Mouse (Mus musculus) urinary bladder, postnatal 25 days (tissue): Measurements from ENCODE around the gene She.

Experiments used
- DNase-seq: peaks from one replicate; pipeline ENCODE4 v3.0.0; 2022; ENCODE audit warnings: low spot score

She gene

DNA sequence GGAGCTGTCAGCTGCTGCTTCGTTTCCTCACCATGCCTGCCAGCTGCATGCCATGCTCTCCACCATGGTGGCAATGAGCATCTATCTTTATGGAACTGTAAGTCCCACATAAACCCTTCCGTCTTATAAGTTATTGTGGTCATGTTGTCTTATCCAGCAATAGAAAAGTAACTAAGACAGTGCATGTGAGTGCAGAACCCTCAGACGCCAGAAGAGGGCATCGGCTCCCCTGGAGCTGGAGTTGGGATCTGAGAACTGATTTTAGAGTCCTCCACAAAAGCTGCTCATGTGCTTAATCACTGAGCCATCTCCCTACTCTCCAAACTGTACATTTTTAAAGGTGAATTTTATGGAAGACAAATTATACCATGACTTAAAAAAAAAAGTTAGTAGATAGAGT is 14.1 kb upstream of the She start:
- DNase-seq = peak; percentile 38

DNA sequence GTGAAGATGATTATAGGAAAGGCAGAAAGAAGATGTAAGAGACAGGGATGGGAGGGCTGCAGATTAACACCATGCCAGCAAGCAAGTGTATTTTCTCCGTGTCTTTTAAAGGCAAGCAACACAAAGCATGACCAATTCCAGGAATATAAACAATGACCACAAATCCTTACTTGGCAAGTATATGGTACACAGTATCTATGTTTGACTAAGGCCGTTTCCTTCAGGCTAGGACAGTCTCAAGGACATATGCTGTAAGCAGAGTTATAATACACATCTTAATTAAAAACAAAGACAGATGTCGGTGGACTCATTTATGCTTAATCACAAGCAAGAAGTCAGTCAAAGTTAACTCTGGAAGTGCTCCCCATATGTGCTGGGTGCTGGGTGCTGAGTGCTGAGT is 12.6 kb upstream of the She start:
- no peak for DNase-seq

- no peak for DNase-seq
Measured at GRCm38 (mm10) chr3:89819897-89820296, 11.3 kb upstream of the She start.

GRCm38 (mm10) chr3:89820311-89821095 is 10.7 kb upstream of the She start:
- DNase-seq = no peak

GRCm38 (mm10) chr3:89821096-89821513 is 10.1 kb upstream of the She start:
- DNase-seq = no peak

DNA sequence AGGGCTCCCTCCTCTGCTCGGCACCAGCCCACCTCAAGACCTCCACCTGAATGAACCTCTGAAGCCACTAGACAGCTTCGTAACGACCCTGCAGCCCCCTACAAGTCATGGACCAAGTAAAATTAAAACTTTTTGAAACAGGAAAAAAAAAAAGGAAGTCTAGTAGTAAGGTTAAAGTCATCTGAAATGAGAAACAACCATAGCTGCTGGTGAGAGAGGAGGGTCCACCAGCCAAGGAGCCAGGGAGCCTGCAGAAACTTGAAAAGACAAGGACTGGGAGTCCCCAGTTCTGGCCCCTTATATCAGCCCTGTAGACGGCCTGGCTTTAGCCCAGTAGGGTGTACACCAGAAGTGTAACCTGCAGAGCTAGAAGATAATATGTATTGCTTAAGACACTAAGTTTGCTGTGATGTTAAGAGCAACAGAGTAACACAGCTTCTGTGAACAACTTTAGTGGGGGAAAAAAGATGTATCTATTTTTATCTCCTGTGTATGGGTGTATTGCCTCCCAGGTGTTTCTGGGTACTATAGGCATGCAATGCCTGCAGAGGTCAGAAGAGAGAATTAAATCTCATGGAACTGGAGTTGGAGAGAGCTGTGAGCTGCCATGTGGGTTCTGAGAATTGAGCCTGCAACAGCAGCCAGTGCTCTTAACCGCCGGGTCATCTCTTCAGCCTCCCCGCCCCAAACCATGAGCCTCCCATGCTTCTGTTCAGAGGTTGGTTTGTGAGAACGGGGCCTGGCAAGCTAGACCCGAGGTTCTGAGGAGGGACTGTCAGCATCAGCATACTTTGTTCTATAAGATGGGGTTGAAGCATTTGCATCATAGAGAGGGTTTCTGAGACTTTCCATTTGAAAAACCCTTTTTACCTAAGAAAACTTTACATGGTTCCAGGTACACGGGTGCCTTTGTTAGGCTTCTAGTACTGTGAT is 9.4 kb upstream of the She start:
- DNase-seq = no peak

DNA sequence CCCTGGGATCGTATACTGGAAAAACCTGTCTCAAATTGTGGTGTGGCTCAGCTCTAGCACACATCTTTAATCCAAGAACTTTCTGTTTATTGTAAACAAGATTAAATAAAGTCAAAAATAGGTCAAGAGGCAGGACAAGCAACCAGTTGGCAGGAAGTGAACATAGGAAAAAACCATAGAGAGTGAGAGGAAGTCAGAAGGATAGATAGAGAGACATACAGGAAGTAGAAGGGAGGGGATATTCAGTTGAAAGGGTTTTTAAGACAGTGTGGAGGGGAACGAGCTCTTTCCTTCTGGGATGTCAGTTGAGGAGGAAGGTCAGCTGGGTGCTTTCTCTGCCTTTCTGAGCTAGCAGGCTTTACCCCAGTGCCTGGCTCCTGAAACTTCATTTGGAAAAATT is 7.6 kb upstream of the She start:
- no peak for DNase-seq

GRCm38 (mm10) chr3:89826295-89826694 is 4.9 kb upstream of the She start:
- DNase-seq = no peak

DNA sequence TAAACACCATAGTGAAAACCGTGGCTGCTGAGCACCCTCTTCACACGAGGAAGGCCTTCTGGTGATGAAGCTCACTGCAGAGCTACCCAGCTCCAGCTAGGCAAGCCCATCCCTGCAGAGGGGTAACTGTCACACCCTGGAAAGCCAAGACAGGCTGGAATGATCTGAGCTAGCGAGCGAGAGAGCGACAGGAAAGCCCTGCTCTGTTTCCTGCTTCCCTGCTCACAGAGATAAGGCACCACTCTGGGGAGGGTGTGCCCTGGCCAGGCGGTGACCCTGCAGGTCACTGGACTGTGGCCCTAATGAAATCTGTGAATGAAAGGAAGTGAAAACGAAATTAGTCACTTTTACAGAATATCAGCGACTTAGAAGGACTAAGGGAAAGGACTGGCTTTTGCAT is 4.2 kb downstream of the She start:
- DNase-seq = no peak

DNA sequence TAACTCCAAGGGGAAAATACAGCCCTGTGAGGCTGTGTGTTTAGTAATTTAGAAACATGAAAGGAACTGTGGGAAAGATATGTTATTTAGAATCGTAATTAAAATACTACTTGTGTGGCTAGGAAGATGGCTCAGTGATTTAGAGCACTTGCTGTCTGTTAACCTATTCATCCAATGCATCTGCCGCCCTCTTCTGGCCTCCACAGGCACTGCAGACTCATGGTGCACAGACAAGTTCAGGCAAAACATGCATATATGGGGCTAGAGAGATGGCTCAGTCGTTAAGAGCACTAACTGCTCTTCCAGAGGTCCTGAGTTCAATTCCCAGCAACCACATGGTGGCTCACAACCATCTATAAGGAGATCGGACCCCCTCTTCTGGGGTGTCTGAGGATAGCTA is 11.1 kb downstream of the She start:
- no peak for DNase-seq

GRCm38 (mm10) chr3:89843148-89843547 is 12.0 kb downstream of the She start:
- no peak for DNase-seq

- no peak for DNase-seq
Measured at GRCm38 (mm10) chr3:89845814-89846213, 14.6 kb downstream of the She start.

GRCm38 (mm10) chr3:89847126-89847525 is 16.0 kb downstream of the She start:
- DNase-seq = no peak

DNA sequence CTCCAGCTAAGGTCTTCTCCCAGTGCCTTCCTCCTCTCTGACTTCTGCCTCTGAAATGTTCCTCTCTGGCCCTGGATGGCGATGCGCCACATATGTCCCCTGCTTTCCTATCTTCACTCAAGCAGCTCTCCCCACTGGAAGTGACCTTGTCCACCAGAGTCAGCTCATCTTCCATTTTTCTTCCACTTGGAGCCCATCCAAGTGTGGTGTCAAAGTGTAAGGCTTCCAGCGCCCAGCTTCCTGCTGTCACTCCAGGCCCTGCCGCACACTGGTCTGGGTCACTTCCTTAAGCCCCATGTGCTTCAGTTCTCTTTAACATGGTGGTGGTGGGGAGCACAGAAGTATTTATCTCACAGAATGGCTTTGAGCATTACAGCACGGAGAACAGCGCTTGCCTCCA is 16.4 kb downstream of the She start:
- no peak for DNase-seq

- DNase-seq = no peak
Measured at GRCm38 (mm10) chr3:89848083-89848482, 16.9 kb downstream of the She start.

DNA sequence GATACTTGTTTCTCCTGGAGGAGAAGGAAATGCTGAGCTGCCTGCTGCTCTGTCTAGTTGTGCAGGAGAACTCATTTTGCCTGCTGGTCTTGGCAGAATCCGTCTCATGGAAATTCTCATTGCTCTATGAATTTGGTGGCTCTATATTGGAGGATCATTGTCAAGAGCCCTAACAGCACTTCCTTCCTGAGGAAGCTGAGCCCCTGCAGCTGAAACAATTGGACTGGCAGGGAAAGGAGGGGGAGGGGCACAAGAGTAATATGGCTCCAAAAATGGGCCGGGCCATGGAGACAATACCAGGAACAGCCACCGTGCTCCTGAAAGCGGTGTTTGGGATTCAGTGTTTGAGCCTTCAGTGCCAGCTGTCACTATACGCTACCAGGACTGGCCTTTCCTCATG is 22.6 kb downstream of the She start:
- no peak for DNase-seq

DNA sequence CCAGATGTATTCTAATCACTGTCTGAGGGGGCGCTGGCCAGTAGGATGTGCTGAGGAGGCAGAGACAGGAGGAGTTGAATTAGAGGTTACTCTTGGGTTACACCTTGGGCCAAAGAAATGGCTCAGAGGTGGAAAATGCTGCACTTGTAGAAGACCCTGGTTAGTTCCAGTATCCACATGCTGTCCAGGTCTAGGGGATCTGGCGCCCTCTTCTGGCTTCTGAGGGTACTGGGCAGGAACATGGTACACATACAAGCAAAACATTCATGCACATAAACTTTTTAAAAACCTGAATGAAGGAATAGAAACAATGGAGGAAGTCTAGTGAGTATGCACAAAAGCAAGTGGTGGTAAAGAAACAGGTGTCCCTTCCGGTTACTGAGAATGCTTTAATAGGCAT is 26.2 kb downstream of the She start:
- DNase-seq = no peak

GRCm38 (mm10) chr3:89858123-89858522 is 27.0 kb downstream of the She start:
- DNase-seq = no peak

DNA sequence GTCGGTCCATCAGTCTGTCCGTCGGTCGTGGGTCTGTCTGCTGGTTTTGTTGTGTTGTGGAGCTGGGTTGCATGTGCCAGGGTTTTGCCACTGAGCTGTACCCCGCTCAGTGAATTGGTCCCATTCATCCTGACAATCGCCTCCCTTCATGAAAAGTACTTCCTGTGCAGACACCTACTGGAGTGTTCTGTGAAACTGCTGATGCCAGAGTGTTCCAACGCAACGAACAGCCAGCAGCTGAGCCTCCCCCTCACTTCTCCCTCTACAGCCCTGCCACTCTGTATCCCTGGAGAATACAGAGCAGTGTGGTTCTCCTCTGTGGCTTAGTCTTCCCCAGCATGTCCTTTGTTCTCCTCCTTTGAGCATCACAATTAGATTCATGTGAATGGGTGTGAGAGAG is 27.7 kb downstream of the She start:
- no peak for DNase-seq

DNA sequence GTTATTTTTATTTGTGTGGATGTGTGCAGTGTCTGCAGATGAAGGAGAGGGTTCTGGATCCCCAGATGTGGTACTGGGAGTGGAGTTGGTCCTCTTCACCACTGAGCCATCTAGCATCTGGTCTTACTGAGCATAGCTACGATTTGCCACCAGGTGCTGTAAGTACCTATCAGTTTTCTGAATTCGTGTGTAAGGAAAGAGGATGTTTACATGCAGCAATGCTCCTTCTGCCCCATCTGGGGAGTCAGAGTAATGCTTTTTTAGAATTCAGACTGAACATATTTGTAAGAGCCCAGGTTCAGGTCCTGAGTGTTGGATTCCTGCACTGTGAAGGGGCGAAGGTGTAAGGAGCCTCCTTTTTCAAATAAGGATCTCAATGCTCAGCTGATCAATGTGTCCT is 28.8 kb downstream of the She start:
- no peak for DNase-seq

- DNase-seq = no peak
Measured at GRCm38 (mm10) chr3:89860343-89860742, 29.2 kb downstream of the She start.

- peak; percentile 68 for DNase-seq
Measured at GRCm38 (mm10) chr3:89861070-89861469, 29.9 kb downstream of the She start.

DNA sequence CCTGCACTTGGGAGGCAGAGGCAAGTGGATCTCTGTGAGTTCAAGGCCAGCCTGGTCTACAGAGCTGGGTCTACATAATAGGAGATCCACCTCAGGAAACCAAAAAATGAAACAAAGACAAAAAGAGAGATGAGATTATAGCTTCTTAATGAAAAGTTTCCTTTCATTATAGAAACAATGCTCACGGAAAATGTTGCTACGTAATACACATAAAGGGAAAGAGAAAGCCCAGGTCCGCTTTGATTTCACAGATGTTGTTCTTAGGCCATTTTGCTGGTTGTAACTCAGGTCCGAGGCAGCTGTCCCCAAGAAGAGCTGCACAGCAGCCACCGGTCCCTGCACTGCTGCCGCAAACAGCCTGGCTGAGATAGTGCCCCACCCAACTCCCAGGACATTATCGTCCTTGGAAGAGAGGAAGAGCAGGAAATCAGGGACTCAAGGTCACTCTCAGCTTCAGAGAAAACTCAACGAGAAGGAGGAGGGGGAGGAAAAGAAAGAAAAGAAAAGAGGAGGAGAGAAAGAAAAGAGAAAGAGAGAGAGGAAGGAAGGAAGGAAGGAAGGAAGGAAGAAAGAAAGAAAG is 31.1 kb downstream of the She start:
- no peak for DNase-seq
